In genomic region chr4:133491800-133492199, GRCm38 (mm10) we compare ENCODE assay signal across 8 mouse cellular contexts. TPM values are rescaled to one million over a fixed set of nuclear protein-coding genes. Genes with fewer than 3 reads are reported as not detected.
DNase-seq lines count a peak whose midpoint lies in the region; ATAC-seq and TF ChIP-seq lines count a peak whose summit lies in the region.
"Had no signal": no experiment of that assay in that cellular context is flagged by ENCODE, and none has a peak within 500 bp of the region (broad histone marks: within the 10 kb centered on the region; RNA-seq: fewer than 3 reads in every experiment).

No protein-coding gene starts in this region.

- peaks cover 29% of the 10 kb centered on the region for H3K27me3 ChIP-seq in liver, postnatal 0 days (ENCODE audit: insufficient read depth, low read length)
- H3K27me3 ChIP-seq in heart, embryonic 13.5 days (replicated peaks), result peaks cover 30% of the 10 kb centered on the region
- peaks cover 36% of the 10 kb centered on the region for H3K27me3 ChIP-seq in forebrain, embryonic 12.5 days
- H3K27me3 ChIP-seq in hindbrain, embryonic 14.5 days (ENCODE audit: control insufficient read depth, insufficient read depth, low read length), result peaks cover 32% of the 10 kb centered on the region

- H3K27ac ChIP-seq in liver, postnatal 0 days (ENCODE audit: low read depth), result no peak overlapping the region
- H3K27ac ChIP-seq in embryonic fibroblast, embryonic 13.5 days (ENCODE audit: insufficient read depth, low read length), result peak overlapping the region; percentile 4
- 0 out of 2 replicates have a peak overlapping the region, but pooled peaks have one; percentile 42 for H3K27ac ChIP-seq in heart, embryonic 13.5 days (replicated peaks)
- no peak overlapping the region for H3K27ac ChIP-seq in forebrain, embryonic 12.5 days
- no peak overlapping the region for H3K27ac ChIP-seq in hindbrain, embryonic 14.5 days
- H3K27ac ChIP-seq: hindbrain, embryonic 15.5 days had no signal

- H3K4me3 ChIP-seq in liver, postnatal 0 days (ENCODE audit: low read depth, low read length), result no peak overlapping the region
- no peak overlapping the region for H3K4me3 ChIP-seq in embryonic fibroblast, embryonic 13.5 days (ENCODE audit: insufficient read depth, low read length)
- no peak overlapping the region; the same call in 1 of the 2 replicates for H3K4me3 ChIP-seq in heart, embryonic 13.5 days
- no peak overlapping the region for H3K4me3 ChIP-seq in forebrain, embryonic 12.5 days (replicated peaks)
- no peak overlapping the region for H3K4me3 ChIP-seq in hindbrain, embryonic 14.5 days (replicated peaks; ENCODE audit: low read length)
- H3K4me3 ChIP-seq: hindbrain, embryonic 15.5 days had no signal

- WGBS in liver, postnatal 0 days (ENCODE audit: insufficient replicate concordance), result 38% methylated on average over 10 of the region's 10 CpGs
- WGBS in heart, embryonic 13.5 days, result 22% methylated on average over 10 of the region's 10 CpGs
- WGBS in forebrain, embryonic 12.5 days, result 53% methylated on average over 9 of the region's 10 CpGs
- WGBS in hindbrain, embryonic 14.5 days, result 36% methylated on average over 10 of the region's 10 CpGs

- no peak overlapping the region for H3K9ac ChIP-seq in liver, postnatal 0 days (replicated peaks)
- peak overlapping the region; percentile 59 for H3K9ac ChIP-seq in heart, embryonic 13.5 days
- no peak overlapping the region for H3K9ac ChIP-seq in forebrain, embryonic 12.5 days
- no peak overlapping the region for H3K9ac ChIP-seq in hindbrain, embryonic 14.5 days
- H3K9ac ChIP-seq: hindbrain, embryonic 15.5 days had no signal

- TF ChIP-seq EP300 in liver, postnatal 0 days (IDR thresholded peaks at IDR 0.05; ENCODE audit: low read depth), result no peak

- H3K4me1 ChIP-seq in liver, postnatal 0 days (ENCODE audit: insufficient read depth), result peaks cover 6% of the 10 kb centered on the region
- peaks cover 7% of the 10 kb centered on the region; the same call in 1 of the 2 replicates for H3K4me1 ChIP-seq in embryonic fibroblast, embryonic 13.5 days (ENCODE audit: control insufficient read depth, insufficient read depth, low read length)
- H3K4me1 ChIP-seq in heart, embryonic 13.5 days, result peaks cover 46% of the 10 kb centered on the region
- peaks cover 17% of the 10 kb centered on the region for H3K4me1 ChIP-seq in forebrain, embryonic 12.5 days
- peaks cover 7% of the 10 kb centered on the region; the same call in 1 of the 2 replicates for H3K4me1 ChIP-seq in hindbrain, embryonic 14.5 days (replicated peaks; ENCODE audit: control insufficient read depth, insufficient read depth, low read length)

- no peak for TF ChIP-seq CTCF in liver, postnatal 0 days (IDR thresholded peaks at IDR 0.05; ENCODE audit: low read depth)
- no peak for TF ChIP-seq CTCF in embryonic fibroblast, embryonic 13.5 days (IDR thresholded peaks at IDR 0.05; ENCODE audit: borderline replicate concordance, insufficient read depth, low read length)

- no peaks in the 10 kb centered on the region for H3K9me3 ChIP-seq in liver, postnatal 0 days (ENCODE audit: low read length)
- H3K9me3 ChIP-seq in heart, embryonic 13.5 days, result no peaks in the 10 kb centered on the region
- H3K9me3 ChIP-seq in forebrain, embryonic 12.5 days, result no peaks in the 10 kb centered on the region
- no peaks in the 10 kb centered on the region for H3K9me3 ChIP-seq in hindbrain, embryonic 14.5 days (ENCODE audit: control insufficient read depth, low read length)
- H3K9me3 ChIP-seq: hindbrain, embryonic 15.5 days had no signal

- no peak for TF ChIP-seq POLR2A in embryonic fibroblast, embryonic 13.5 days (IDR thresholded peaks at IDR 0.05; ENCODE audit: low read depth, low read length)

- DNase-seq in liver, result peak; percentile 33
- DNase-seq in liver, postnatal 0 days, result no peak
- peak; percentile 42 for DNase-seq in retina, embryonic 14.5 days (ENCODE audit: low spot score)
- DNase-seq in hindbrain, embryonic 14.5 days (ENCODE audit: low spot score), result no peak

- no peak for ATAC-seq in liver, postnatal 0 days
- no peak; the same call in 1 of the 2 replicates for ATAC-seq in heart, embryonic 13.5 days (ENCODE audit: extremely low read depth, insufficient number of reproducible peaks, low FRiP score, low TSS enrichment)
- ATAC-seq in forebrain, embryonic 12.5 days (ENCODE audit: low FRiP score), result no peak
- ATAC-seq in hindbrain, embryonic 14.5 days (ENCODE audit: low FRiP score), result no peak

- no peak overlapping the region for H3K4me2 ChIP-seq in liver, postnatal 0 days (ENCODE audit: low read depth, low read length)
- H3K4me2 ChIP-seq in heart, embryonic 13.5 days, result peak overlapping the region; percentile 56
- no peak overlapping the region for H3K4me2 ChIP-seq in forebrain, embryonic 12.5 days
- H3K4me2 ChIP-seq in hindbrain, embryonic 14.5 days (replicated peaks), result no peak overlapping the region
- H3K4me2 ChIP-seq: hindbrain, embryonic 15.5 days had no signal

- H3K36me3 ChIP-seq in liver, postnatal 0 days (replicated peaks; ENCODE audit: insufficient read depth, low read length), result no peaks in the 10 kb centered on the region
- no peaks in the 10 kb centered on the region for H3K36me3 ChIP-seq in heart, embryonic 13.5 days
- H3K36me3 ChIP-seq in forebrain, embryonic 12.5 days (replicated peaks), result no peaks in the 10 kb centered on the region
- no peaks in the 10 kb centered on the region for H3K36me3 ChIP-seq in hindbrain, embryonic 14.5 days (replicated peaks; ENCODE audit: control insufficient read depth, insufficient read depth)
- H3K36me3 ChIP-seq: hindbrain, embryonic 15.5 days had no signal

RNA-seq across cellular contexts. Expression of gene Trnp1, which starts 6.5 kb away (rescaled TPM):
- polyA plus RNA-seq in liver, postnatal 0 days (2015; fragmentation: Nextera tagmentation; extraction: Ambion mirVana), result 0.34 TPM in 1 of 2 replicates, not detected in the other
- polyA plus RNA-seq in embryonic fibroblast, embryonic 13.5 days (2011; ENCODE audit: insufficient read length, low read depth, missing spikeins), result 32.3 and 37.4 TPM in 2 replicates
- 0.76 and 0.78 TPM in 2 replicates for polyA plus RNA-seq in heart, embryonic 13.5 days (2015; fragmentation: Nextera tagmentation; extraction: Ambion mirVana)
- 0.97 and 2.2 TPM in 2 replicates for polyA plus RNA-seq in forebrain, embryonic 12.5 days (2016; fragmentation: Nextera tagmentation; extraction: Ambion mirVana)
- polyA plus RNA-seq in hindbrain, embryonic 14.5 days (2014; fragmentation: Nextera tagmentation; extraction: Ambion mirVana), result 12.3 and 14.8 TPM in 2 replicates

RNA-seq across cellular contexts. Expression of gene Tent5b, which starts 11.9 kb away (rescaled TPM):
- 0.07 and 0.08 TPM in 2 replicates for polyA plus RNA-seq in liver, postnatal 0 days (2015; fragmentation: Nextera tagmentation; extraction: Ambion mirVana)
- polyA plus RNA-seq in embryonic fibroblast, embryonic 13.5 days (2011; ENCODE audit: insufficient read length, low read depth, missing spikeins), result 9.1 and 13.3 TPM in 2 replicates
- polyA plus RNA-seq in heart, embryonic 13.5 days (2015; fragmentation: Nextera tagmentation; extraction: Ambion mirVana), result 0.36 and 0.69 TPM in 2 replicates
- polyA plus RNA-seq in forebrain, embryonic 12.5 days (2016; fragmentation: Nextera tagmentation; extraction: Ambion mirVana), result 0.24 and 0.50 TPM in 2 replicates
- polyA plus RNA-seq in hindbrain, embryonic 14.5 days (2014; fragmentation: Nextera tagmentation; extraction: Ambion mirVana), result 0.09 and 0.16 TPM in 2 replicates

RNA-seq across cellular contexts. Expression of gene Kdf1, which starts 27.0 kb away (rescaled TPM):
- polyA plus RNA-seq in liver, postnatal 0 days (2015; fragmentation: Nextera tagmentation; extraction: Ambion mirVana), result 5.5 and 5.9 TPM in 2 replicates
- polyA plus RNA-seq in embryonic fibroblast, embryonic 13.5 days (2011; ENCODE audit: insufficient read length, low read depth, missing spikeins), result not detected in 2 replicates
- polyA plus RNA-seq in heart, embryonic 13.5 days (2015; fragmentation: Nextera tagmentation; extraction: Ambion mirVana), result 0.92 and 2.1 TPM in 2 replicates
- 1.4 and 1.7 TPM in 2 replicates for polyA plus RNA-seq in forebrain, embryonic 12.5 days (2016; fragmentation: Nextera tagmentation; extraction: Ambion mirVana)
- 0.16 TPM in 1 of 2 replicates, not detected in the other for polyA plus RNA-seq in hindbrain, embryonic 14.5 days (2014; fragmentation: Nextera tagmentation; extraction: Ambion mirVana)

RNA-seq across cellular contexts. Expression of gene Nudc, which starts 54.0 kb away (rescaled TPM):
- 118 and 129 TPM in 2 replicates for polyA plus RNA-seq in liver, postnatal 0 days (2015; fragmentation: Nextera tagmentation; extraction: Ambion mirVana)
- polyA plus RNA-seq in embryonic fibroblast, embryonic 13.5 days (2011; ENCODE audit: insufficient read length, low read depth, missing spikeins), result 84.2 and 89.6 TPM in 2 replicates
- 218 and 226 TPM in 2 replicates for polyA plus RNA-seq in heart, embryonic 13.5 days (2015; fragmentation: Nextera tagmentation; extraction: Ambion mirVana)
- 393 and 406 TPM in 2 replicates for polyA plus RNA-seq in forebrain, embryonic 12.5 days (2016; fragmentation: Nextera tagmentation; extraction: Ambion mirVana)
- 170 and 176 TPM in 2 replicates for polyA plus RNA-seq in hindbrain, embryonic 14.5 days (2014; fragmentation: Nextera tagmentation; extraction: Ambion mirVana)

Comparison
In these comparisons a context has a peak if more than half of its experiments do, and no peak if none do; other contexts are left out.
1. DNase-seq: peak in liver (single experiment) and retina, embryonic 14.5 days (single experiment); none in liver, postnatal 0 days (single experiment) and hindbrain, embryonic 14.5 days (single experiment).
2. H3K27ac ChIP-seq: peak in embryonic fibroblast, embryonic 13.5 days (single experiment) and heart, embryonic 13.5 days (single experiment); none in liver, postnatal 0 days (single experiment), forebrain, embryonic 12.5 days (single experiment) and hindbrain, embryonic 14.5 days (single experiment).